Mouse (Mus musculus): ENCODE measurements at regions not wholly inside any gene's neighbourhood (a gene's known extent, or its start where the extent isn't known, plus 50 kb on each side); places are given as distances from the start of the nearest gene placed in this dataset.

DNA sequence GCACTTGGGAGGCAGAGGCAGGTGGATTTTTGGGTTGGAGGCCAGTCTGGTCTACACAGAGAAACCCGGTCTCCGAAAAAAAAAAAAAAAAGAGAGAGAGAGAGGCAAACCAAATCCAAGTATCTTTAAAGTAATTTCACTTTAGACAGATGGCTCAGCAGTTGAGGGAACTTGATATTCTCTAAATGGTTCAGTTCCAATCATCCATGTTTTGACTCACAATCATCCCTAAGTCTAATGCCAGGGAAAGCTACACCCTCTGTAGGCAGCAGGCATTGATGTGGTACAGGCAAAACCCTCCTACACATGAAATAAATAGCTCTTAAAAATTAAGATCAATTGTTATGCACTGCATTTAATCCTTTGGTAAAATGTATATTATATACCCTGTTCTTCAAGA is 248.8 kb upstream of the Gm5152 start:
- CTCF ChIA-PET = interaction anchor here (0.7 kb wide), 1 partner anchor 327 kb away, joined by 3 read pairs; no protein-coding TSS in a partner anchor

DNA sequence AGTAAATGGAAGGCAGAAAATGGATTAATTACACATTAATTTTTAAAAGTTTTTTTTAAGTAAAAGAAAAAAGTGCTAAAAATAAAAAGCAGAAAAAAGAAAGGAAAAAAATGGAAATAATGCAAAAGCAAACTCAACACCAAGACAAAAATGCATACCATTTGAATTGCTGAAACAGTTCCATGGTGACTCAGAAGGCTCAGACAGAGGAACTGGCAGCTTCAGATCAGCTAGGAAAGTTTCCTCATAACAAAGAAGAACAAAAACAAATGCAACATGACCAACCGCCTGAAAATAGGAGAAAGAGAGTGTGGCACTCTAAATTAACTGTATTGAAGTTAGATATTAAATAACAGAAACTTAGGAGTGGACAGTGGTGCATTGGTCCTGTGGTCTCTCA is 231.7 kb upstream of the Gm5152 start:
- CTCF ChIA-PET = no interaction called here

DNA sequence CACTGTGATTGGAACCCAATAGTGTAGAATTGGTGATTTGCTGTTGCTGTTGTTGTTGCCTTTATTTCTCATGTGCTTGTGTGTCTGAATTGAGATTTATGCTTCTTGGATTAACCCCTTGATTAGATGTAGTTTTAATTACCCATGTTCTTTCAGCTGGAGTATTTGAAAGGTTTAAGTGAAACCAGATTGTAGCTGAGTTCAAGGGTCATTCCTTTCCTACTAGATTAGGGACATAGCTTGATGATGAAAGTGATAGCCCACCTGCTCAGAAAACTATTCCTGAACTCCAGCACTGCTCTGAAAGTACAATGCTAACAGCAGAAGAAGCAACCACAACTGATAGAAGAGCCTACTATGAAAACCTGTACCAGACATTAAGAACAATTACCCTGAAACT is 231.1 kb upstream of the Gm5152 start:
- CTCF ChIA-PET = no interaction called here

DNA sequence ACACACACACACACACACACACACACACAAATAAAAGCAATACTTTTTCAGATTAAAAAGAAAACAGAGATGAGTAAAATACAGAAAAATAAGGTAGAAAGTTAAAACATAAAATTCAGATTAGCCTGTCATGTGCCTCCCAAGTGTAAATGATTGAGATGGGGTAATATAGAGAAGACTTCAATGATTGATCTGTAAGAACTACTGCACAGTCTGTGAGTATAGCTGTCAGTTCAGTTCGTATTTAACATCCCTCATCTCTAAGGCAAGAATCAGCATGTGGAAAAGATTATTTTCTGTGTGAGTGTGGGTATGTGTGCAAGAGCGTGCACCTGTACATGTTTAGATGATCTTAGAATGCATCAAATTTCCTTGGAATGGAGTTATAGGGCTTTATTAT is 200.3 kb upstream of the Gm5152 start:
- CTCF ChIA-PET = no interaction called here

DNA sequence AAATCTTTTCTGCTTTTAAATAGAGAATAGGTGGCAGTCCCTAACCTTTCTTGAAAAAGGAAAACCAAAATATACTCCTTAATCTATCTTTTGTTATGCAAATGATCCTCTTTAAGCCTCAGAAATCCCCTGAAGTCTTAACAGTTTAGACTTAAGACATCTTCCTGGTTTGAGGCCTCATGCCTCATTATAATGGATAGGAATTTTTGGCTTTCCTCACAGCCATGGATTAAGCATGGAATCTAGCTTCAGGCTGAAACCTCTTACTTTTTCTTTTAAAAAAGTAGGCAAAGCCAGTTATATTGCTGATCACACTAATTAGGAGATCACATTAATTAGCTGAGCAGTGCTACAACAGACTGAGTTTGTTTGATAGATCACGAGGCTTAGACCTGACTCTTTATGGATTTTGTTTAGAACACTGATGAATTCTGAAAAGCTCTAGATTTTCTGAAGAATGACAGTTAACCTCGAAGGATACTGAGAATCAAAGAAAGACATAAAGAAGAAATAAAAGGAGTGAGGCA is 171.4 kb upstream of the Gm5152 start:
- CTCF ChIA-PET = no interaction called here

DNA sequence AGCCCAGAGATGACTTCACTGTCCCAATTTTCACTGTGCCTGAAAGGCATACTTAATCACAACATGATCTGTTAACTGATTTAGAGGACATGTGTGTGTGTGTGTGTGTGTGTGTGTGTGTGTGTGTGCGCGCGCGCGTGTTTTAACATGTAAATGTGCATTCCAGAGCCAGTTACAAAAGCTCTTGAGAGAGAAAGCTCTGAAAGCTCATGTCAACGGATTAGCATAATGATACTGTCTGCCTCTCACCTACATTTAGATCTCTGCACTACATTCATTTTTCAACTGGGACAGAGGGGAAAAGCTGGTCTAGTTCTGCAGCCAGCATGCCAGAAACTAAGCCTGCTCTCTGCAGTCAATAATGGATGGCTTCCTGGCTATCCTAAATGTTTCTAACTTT is 170.6 kb upstream of the Gm5152 start:
- CTCF ChIA-PET = no interaction called here

DNA sequence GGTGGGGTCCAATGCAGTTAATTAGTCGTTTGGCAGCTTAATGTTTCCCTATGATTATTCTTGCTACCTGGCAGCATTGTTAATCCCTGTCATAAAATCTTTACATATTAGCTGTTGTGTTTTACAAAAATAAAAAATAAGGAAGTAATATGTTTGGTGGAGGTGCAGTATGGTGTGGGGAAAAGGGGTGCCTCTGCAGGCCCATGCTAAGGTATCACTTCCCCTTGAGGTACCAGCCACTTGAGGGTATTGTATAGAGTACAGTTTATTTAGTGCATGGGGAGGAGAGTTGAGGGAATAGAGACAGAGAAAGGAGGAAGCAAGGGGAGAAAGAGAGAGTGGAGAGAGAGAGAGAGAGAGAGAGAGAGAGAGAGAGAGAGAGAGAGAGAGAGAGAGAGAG is 167.7 kb upstream of the Gm5152 start:
- CTCF ChIA-PET = no interaction called here

DNA sequence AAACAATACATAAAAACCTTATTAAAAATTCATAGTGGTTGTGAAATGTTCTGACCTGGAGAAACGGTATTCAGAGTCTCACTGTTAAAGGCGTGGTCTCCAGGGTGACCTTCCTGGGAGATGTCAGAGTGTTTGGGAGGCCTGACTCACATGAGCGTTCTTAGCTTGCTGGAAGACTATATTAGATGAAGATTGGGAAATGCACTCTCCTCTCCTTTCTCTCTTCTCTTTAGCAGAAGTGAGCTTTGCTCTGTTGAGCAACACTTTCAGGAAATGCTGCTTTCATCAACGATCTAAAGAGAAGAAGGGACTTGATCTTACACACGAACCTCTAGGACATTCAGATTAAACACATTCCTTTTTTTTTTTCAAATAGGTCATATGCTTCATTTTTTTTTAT is 147.2 kb upstream of the Gm5152 start:
- CTCF ChIA-PET = no interaction called here

DNA sequence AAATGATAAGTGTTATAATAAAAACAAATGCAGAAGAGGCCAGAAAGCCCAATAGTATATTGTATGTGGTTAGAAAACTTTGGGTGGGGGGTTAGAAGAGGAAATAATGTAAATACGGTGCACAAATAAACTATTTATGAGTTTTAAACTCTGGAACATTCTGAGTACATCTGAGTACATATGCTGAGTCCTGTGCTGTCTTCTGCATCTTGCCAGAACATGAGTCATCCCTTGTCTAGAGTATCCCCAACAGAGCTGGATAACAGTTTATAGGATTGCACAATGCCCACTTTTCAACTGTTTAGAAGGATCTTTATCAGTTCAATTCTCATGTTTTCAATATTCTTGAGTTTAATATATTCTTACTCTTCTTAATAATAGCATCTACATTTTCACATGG is 142.7 kb upstream of the Gm5152 start:
- CTCF ChIA-PET = no interaction called here

DNA sequence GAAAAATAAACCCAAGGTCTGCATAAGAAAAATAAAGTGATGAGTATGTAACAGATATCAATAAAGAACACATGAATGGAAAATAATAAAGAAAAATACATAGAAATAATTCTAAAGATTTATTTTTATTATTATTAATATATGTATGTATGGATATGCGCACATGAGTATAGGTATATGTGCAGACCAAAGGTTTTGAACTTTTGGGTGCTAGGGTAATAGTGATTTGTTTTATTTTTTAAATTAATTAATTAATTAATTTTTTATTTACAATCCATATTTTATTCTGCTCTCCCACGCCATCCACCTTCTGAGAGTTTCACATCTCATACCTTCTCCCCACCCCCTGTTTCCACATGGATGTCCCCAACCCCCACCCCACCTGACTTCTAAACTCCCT is 105.8 kb upstream of the Gm5152 start:
- CTCF ChIA-PET = no interaction called here

DNA sequence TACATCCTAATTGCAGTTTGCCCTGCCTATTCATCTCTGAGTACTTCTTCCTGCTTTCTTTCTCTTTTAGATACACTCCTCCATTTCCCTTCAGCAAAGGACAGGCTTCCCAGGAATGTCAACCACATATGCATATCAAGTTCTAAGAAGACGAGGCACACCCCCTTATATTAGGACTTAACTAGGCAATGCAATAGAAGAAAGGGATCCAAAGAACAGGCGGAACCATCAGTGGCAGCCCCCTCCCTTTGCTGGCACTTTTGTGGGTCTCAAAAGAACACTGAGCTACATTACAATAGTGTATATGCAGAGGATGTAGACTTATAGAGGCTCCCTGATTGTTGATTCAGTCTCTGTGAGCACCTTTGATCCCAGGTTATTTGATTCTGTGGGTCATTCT is 74.3 kb upstream of the Gm5152 start:
- CTCF ChIA-PET = no interaction called here
